Mouse (Mus musculus) heart, adult 11 months (tissue): ENCODE results near the gene Pfas.

ENCODE experiments used
- DNase-seq: peaks from one replicate; pipeline ENCODE4 v3.0.0; 2022

The Pfas gene

GRCm38 (mm10) chr11:69008182-69009121, at the start of gene Pfas:
Pfas (minus strand) TSS chr11:69008460.
- peak; percentile 98 for DNase-seq

- no peak for DNase-seq
These were observed 45.6 kb upstream of the Pfas start for GRCm38 (mm10) chr11:69053848-69054247.

GRCm38 (mm10) chr11:69052824-69053421, 44.7 kb upstream of the Pfas start:
- peak; percentile 88 for DNase-seq

- DNase-seq, result no peak
These were observed 43.5 kb upstream of the Pfas start for GRCm38 (mm10) chr11:69051771-69052170.

GRCm38 (mm10) chr11:69050748-69051147, 42.5 kb upstream of the Pfas start:
- DNase-seq, result no peak

GRCm38 (mm10) chr11:69048151-69048550, 39.9 kb upstream of the Pfas start:
- peak; percentile 86 for DNase-seq

- DNase-seq, result peak; percentile 89
These were observed 39.3 kb upstream of the Pfas start for GRCm38 (mm10) chr11:69047592-69047991.

GRCm38 (mm10) chr11:69046395-69046774, 38.1 kb upstream of the Pfas start:
- peak; percentile 86 for DNase-seq

GRCm38 (mm10) chr11:69045531-69046394, 37.5 kb upstream of the Pfas start, which contains the start of gene Aurkb:
Aurkb (plus strand) TSS chr11:69045647.
- DNase-seq, result peak; percentile 98

- DNase-seq, result peak; percentile 95
These were observed 29.9 kb upstream of the Pfas start for GRCm38 (mm10) chr11:69038173-69038572.

- DNase-seq, result peak; percentile 97
These were observed 29.2 kb upstream of the Pfas start for GRCm38 (mm10) chr11:69037231-69038061.

- peak; percentile 98 for DNase-seq
These were observed 28.4 kb upstream of the Pfas start for GRCm38 (mm10) chr11:69036486-69037230.

GRCm38 (mm10) chr11:69035849-69036248, 27.6 kb upstream of the Pfas start:
- DNase-seq, result peak; percentile 99

- DNase-seq, result peak; percentile 94
These were observed 27.2 kb upstream of the Pfas start for GRCm38 (mm10) chr11:69035411-69035810.

- no peak for DNase-seq
These were observed 26.3 kb upstream of the Pfas start for GRCm38 (mm10) chr11:69034585-69034984.

GRCm38 (mm10) chr11:69033552-69033951, 25.3 kb upstream of the Pfas start:
- peak; percentile 94 for DNase-seq

- DNase-seq, result no peak
These were observed 20.5 kb upstream of the Pfas start for GRCm38 (mm10) chr11:69028805-69029204.

- DNase-seq, result no peak
These were observed 18.3 kb upstream of the Pfas start for GRCm38 (mm10) chr11:69026562-69026961.

- no peak for DNase-seq
These were observed 12.4 kb upstream of the Pfas start for GRCm38 (mm10) chr11:69020691-69021090.

- no peak for DNase-seq
These were observed 8.5 kb upstream of the Pfas start for GRCm38 (mm10) chr11:69016755-69017154.
